ENCODE assay signal across 10 mouse cellular contexts in genomic region chr14:49155572-49155971, GRCm38 (mm10).
A peak's percentile ranks its signal among the peaks of the same experiment; 100 is the strongest.
DNase-seq lines count a peak whose midpoint lies in the region.
"Had no signal": no experiment of that assay in that cellular context is flagged by ENCODE, and none has a peak within 500 bp of the region (broad histone marks: within the 10 kb centered on the region; RNA-seq: fewer than 3 reads in every experiment).

No protein-coding gene starts in this region.

- peak; percentile 4 for DNase-seq in lung, postnatal 10 days
- no peak for DNase-seq in lung, adult 18-20 months
- peak; percentile 57 for DNase-seq in WW6 (ENCODE audit: low read depth, low spot score)
- DNase-seq in embryo, embryonic 9.5 days (ENCODE audit: extremely low spot score), result peak; percentile 25
- peak; percentile 39 for DNase-seq in thymus, postnatal 4 days
- DNase-seq in ovary, postnatal 36 days (ENCODE audit: low spot score), result no peak
- no peak for DNase-seq in yolk sac, embryonic 10.5 days (ENCODE audit: low spot score)
- DNase-seq: cerebellum, adult 9-11 months; heart, postnatal 14 days; spleen, adult 18-20 months had no signal

Comparison
In these comparisons a context has a peak if more than half of its experiments do, and no peak if none do; other contexts are left out.
1. DNase-seq: peak in lung, postnatal 10 days (single experiment), WW6 (single experiment), embryo, embryonic 9.5 days (single experiment) and thymus, postnatal 4 days (single experiment); none in lung, adult 18-20 months (0 of 2), ovary, postnatal 36 days (single experiment) and yolk sac, embryonic 10.5 days (single experiment).